ENCODE assay signal across 10 mouse cellular contexts in genomic region chr2:173451993-173452481, GRCm38 (mm10).
A peak's percentile ranks its signal among the peaks of the same experiment; 100 is the strongest.
DNase-seq lines count a peak whose midpoint lies in the region; ATAC-seq lines count a peak whose summit lies in the region.
"Had no signal": no experiment of that assay in that cellular context is flagged by ENCODE, and none has a peak within 500 bp of the region (broad histone marks: within the 10 kb centered on the region; RNA-seq: fewer than 3 reads in every experiment).

No protein-coding gene starts in this region.

- no peaks in the 10 kb centered on the region for H3K9me3 ChIP-seq in intestine, embryonic 15.5 days
- H3K9me3 ChIP-seq in intestine, embryonic 16.5 days (ENCODE audit: control insufficient read depth, low read length), result peaks cover 6% of the 10 kb centered on the region; the same call in 1 of the 2 replicates
- peaks cover 46% of the 10 kb centered on the region for H3K9me3 ChIP-seq in megakaryocyte, embryonic 14.5 days
- no peaks in the 10 kb centered on the region for H3K9me3 ChIP-seq in hindbrain, embryonic 11.5 days (ENCODE audit: control insufficient read depth, low read length)

- H3K36me3 ChIP-seq in intestine, embryonic 15.5 days, result no peaks in the 10 kb centered on the region
- no peaks in the 10 kb centered on the region for H3K36me3 ChIP-seq in intestine, embryonic 16.5 days (ENCODE audit: control insufficient read depth, insufficient read depth, low read length)
- H3K36me3 ChIP-seq in megakaryocyte, embryonic 14.5 days (replicated peaks; ENCODE audit: low read length), result no peaks in the 10 kb centered on the region
- no peaks in the 10 kb centered on the region for H3K36me3 ChIP-seq in hindbrain, embryonic 11.5 days (ENCODE audit: control insufficient read depth, insufficient read depth, low read length)
- H3K36me3 ChIP-seq: forebrain, embryonic 12.5 days; midbrain, embryonic 13.5 days had no signal

- 43% methylated on average over 15 of the region's 15 CpGs for WGBS in intestine, embryonic 15.5 days
- WGBS in intestine, embryonic 16.5 days, result 51% methylated on average over 15 of the region's 15 CpGs
- 90% methylated on average over 15 of the region's 15 CpGs for WGBS in hindbrain, embryonic 11.5 days

- no peak overlapping the region for H3K27ac ChIP-seq in intestine, embryonic 15.5 days
- H3K27ac ChIP-seq in intestine, embryonic 16.5 days (ENCODE audit: low read length), result no peak overlapping the region
- peak overlapping the region; percentile 87 for H3K27ac ChIP-seq in brown adipose tissue, adult 24 weeks (replicated peaks; ENCODE audit: low read depth, low read length)
- H3K27ac ChIP-seq in hindbrain, embryonic 11.5 days (ENCODE audit: low read depth, low read length), result no peak overlapping the region
- H3K27ac ChIP-seq: forebrain, embryonic 12.5 days; midbrain, embryonic 13.5 days had no signal

- peaks cover 11% of the 10 kb centered on the region; the same call in 1 of the 2 replicates for H3K4me1 ChIP-seq in intestine, embryonic 15.5 days (replicated peaks)
- H3K4me1 ChIP-seq in intestine, embryonic 16.5 days (ENCODE audit: control insufficient read depth, insufficient read depth, low read length), result 0 out of 2 replicates have a peak, but pooled peaks cover 3% of the 10 kb centered on the region
- H3K4me1 ChIP-seq in brown adipose tissue, adult 24 weeks (ENCODE audit: control insufficient read depth, insufficient read depth, insufficient read length, low read length), result peaks cover 11% of the 10 kb centered on the region
- peaks cover 22% of the 10 kb centered on the region for H3K4me1 ChIP-seq in megakaryocyte, embryonic 14.5 days
- H3K4me1 ChIP-seq in hindbrain, embryonic 11.5 days (replicated peaks; ENCODE audit: control insufficient read depth, insufficient read depth, low read length), result no peaks in the 10 kb centered on the region
- H3K4me1 ChIP-seq: forebrain, embryonic 12.5 days; midbrain, embryonic 13.5 days had no signal

- ATAC-seq in intestine, embryonic 15.5 days, result peak; percentile 67; the same call in 1 of the 2 replicates
- ATAC-seq in intestine, embryonic 16.5 days, result no peak
- no peak for ATAC-seq in hindbrain, embryonic 11.5 days (ENCODE audit: low FRiP score)
- ATAC-seq: midbrain, embryonic 13.5 days had no signal

- intact Hi-C loops in left cerebral cortex, postnatal 4 days (cut with DNase I), result loop anchor here (2.0 kb wide), 1 partner anchor 223 kb away; no protein-coding TSS in a partner anchor

- no peak overlapping the region for H3K4me3 ChIP-seq in intestine, embryonic 15.5 days (replicated peaks)
- no peak overlapping the region for H3K4me3 ChIP-seq in intestine, embryonic 16.5 days (ENCODE audit: low read length)
- no peak overlapping the region for H3K4me3 ChIP-seq in brown adipose tissue, adult 24 weeks (ENCODE audit: insufficient read depth, low read depth, low read length)
- H3K4me3 ChIP-seq in megakaryocyte, embryonic 14.5 days (replicated peaks), result peak overlapping the region; percentile 69
- H3K4me3 ChIP-seq in hindbrain, embryonic 11.5 days (ENCODE audit: low read depth, low read length), result no peak overlapping the region
- H3K4me3 ChIP-seq: forebrain, embryonic 12.5 days; midbrain, embryonic 13.5 days had no signal

- no peaks in the 10 kb centered on the region for H3K27me3 ChIP-seq in intestine, embryonic 15.5 days (replicated peaks)
- H3K27me3 ChIP-seq in intestine, embryonic 16.5 days (replicated peaks; ENCODE audit: control insufficient read depth, insufficient read depth, low read length), result no peaks in the 10 kb centered on the region
- H3K27me3 ChIP-seq in megakaryocyte, embryonic 14.5 days (replicated peaks), result peaks cover 10% of the 10 kb centered on the region
- no peaks in the 10 kb centered on the region for H3K27me3 ChIP-seq in hindbrain, embryonic 11.5 days (ENCODE audit: control insufficient read depth, insufficient read depth, low read length)
- H3K27me3 ChIP-seq: forebrain, embryonic 12.5 days; midbrain, embryonic 13.5 days had no signal

- H3K9ac ChIP-seq in intestine, embryonic 15.5 days, result no peak overlapping the region
- no peak overlapping the region for H3K9ac ChIP-seq in intestine, embryonic 16.5 days (ENCODE audit: low read depth, low read length)
- H3K9ac ChIP-seq in hindbrain, embryonic 11.5 days (ENCODE audit: low read depth, low read length), result no peak overlapping the region
- H3K9ac ChIP-seq: forebrain, embryonic 12.5 days; midbrain, embryonic 13.5 days had no signal

- DNase-seq in 416B (ENCODE audit: low read depth), result peak; percentile 55
- DNase-seq in neural tube, embryonic 10.5 days (ENCODE audit: extremely low spot score, low spot score), result no peak
- no peak for DNase-seq in hindbrain, embryonic 11.5 days (ENCODE audit: low spot score)
- no peak for DNase-seq in left cerebral cortex, postnatal 4 days

- H3K4me2 ChIP-seq in intestine, embryonic 15.5 days (replicated peaks), result no peak overlapping the region
- no peak overlapping the region for H3K4me2 ChIP-seq in intestine, embryonic 16.5 days (ENCODE audit: low read depth, low read length)
- H3K4me2 ChIP-seq in hindbrain, embryonic 11.5 days (replicated peaks; ENCODE audit: low read depth, low read length), result no peak overlapping the region
- H3K4me2 ChIP-seq: forebrain, embryonic 12.5 days; midbrain, embryonic 13.5 days had no signal
